Mouse (Mus musculus) kidney, adult 2 months (tissue): Measurements from ENCODE around the gene Hspb1.

Experiments
- CTCF ChIP-seq: fragments of 200-500 bp; conservative IDR thresholded peaks from 2 replicates; pipeline ENCODE4 v1.5.1; 2011; ENCODE audit warnings: low read depth, mild to moderate bottlenecking, control low read depth, low read length, moderate library complexity, mixed read lengths; ENCODE audit not compliant: insufficient read depth, insufficient read length
- POLR2A ChIP-seq: fragments of 200-500 bp; IDR thresholded peaks from one replicate; pipeline ENCODE4 v1.6.1; 2011; ENCODE audit warnings: low read depth, low read length, control low read depth

DNA sequence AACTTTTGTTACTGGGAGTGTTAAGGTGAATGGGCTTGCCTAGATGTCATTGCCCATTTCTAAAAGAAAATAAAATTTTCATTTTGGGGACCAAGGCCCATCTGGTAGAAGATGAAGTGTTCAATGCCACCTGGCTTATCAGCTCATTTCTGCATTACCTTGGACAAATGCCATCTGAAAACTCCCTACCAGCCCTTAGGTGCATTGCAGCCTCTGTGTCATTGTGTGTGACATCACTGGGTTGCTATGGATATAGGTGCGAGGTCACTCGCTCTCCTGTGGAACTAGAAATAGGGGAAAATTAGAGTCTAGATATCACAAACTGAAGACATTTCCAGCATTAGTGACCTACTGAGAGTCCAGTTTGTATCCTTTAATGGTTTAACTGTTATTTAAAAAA is 44.6 kb downstream of the Hspb1 start:
- TF ChIP-seq POLR2A (no peak), CTCF (no peak)
